Mouse (Mus musculus) midbrain, embryonic 16.5 days (tissue): Measurements from ENCODE around the gene Spryd4. TPM values are rescaled to one million over a fixed set of nuclear protein-coding genes. Genes with fewer than 3 reads are reported as not detected.
"Not testable (repeated sequence)": the region's sequence is repeated elsewhere in the genome, so short reads cannot be mapped to it uniquely, and the experiment has no call there.

ENCODE experiments used
- ATAC-seq: fragments of 200-750 bp; cut with Nextera tagmentation; 2 replicates; pipeline ENCODE4 v1.8.0; 2017; ENCODE audit warnings: moderate TSS enrichment
- H3K27ac ChIP-seq: fragments of 300-500 bp; sonication (generic); 2 replicates; pipeline ENCODE4 v1.5.1; 2014; ENCODE audit warnings: mild to moderate bottlenecking, low read length, mixed read lengths
- H3K27me3 ChIP-seq: fragments of 300-500 bp; sonication (generic); 2 replicates; pipeline ENCODE4 v1.6.1; 2014; ENCODE audit warnings: low read depth, low read length, mixed read lengths; ENCODE audit not compliant: control insufficient read depth, insufficient read depth
- H3K36me3 ChIP-seq: fragments of 300-500 bp; sonication (generic); 2 replicates; pipeline ENCODE4 v1.6.1; 2014; ENCODE audit warnings: mild to moderate bottlenecking, low read length, moderate library complexity, mixed read lengths; ENCODE audit not compliant: control insufficient read depth, insufficient read depth
- H3K4me1 ChIP-seq: fragments of 300-500 bp; sonication (generic); 2 replicates; pipeline ENCODE4 v1.6.1; 2014; ENCODE audit warnings: mild to moderate bottlenecking, low read length, mixed read lengths; ENCODE audit not compliant: control insufficient read depth, insufficient read depth
- H3K4me2 ChIP-seq: fragments of 300-500 bp; sonication (generic); 2 replicates; pipeline ENCODE4 v1.6.1; 2014; ENCODE audit warnings: mild to moderate bottlenecking, low read length, mixed read lengths
- H3K4me3 ChIP-seq: fragments of 300-500 bp; sonication (generic); 2 replicates; pipeline ENCODE4 v1.5.1; 2014; ENCODE audit warnings: low read depth, mild to moderate bottlenecking, low read length, moderate library complexity, mixed read lengths
- H3K9ac ChIP-seq: fragments of 300-500 bp; sonication (generic); 2 replicates; pipeline ENCODE4 v1.6.1; 2014; ENCODE audit warnings: low read depth, low read length, mixed read lengths
- H3K9me3 ChIP-seq: fragments of 300-500 bp; sonication (generic); replicated peaks from 2 replicates; pipeline ENCODE4 v1.6.1; 2014; ENCODE audit warnings: mild to moderate bottlenecking, low read length, mixed read lengths; ENCODE audit not compliant: control insufficient read depth, poor library complexity, severe bottlenecking
- WGBS: fragments of 180-500 bp; shearing (Covaris S2); extraction: QIAGEN DNeasy Blood & Tissue Kit; methylation state at CpG from one replicate; pipeline ENCODE4 v1.1.7; 2014; 5-methylcytosine and 5-hydroxymethylcytosine counted together
- polyA plus RNA-seq: library from polyadenylated mRNA; unstranded; fragments of >200 nt; fragmentation: Nextera tagmentation; extraction: Ambion mirVana; gene quantifications from 2 replicates; pipeline ENCODE4 v1.2.1, GENCODE M21; 2015

Gene Spryd4
- polyA plus RNA-seq, 1 experiment from 2014 or later: 22.1 TPM

DNA sequence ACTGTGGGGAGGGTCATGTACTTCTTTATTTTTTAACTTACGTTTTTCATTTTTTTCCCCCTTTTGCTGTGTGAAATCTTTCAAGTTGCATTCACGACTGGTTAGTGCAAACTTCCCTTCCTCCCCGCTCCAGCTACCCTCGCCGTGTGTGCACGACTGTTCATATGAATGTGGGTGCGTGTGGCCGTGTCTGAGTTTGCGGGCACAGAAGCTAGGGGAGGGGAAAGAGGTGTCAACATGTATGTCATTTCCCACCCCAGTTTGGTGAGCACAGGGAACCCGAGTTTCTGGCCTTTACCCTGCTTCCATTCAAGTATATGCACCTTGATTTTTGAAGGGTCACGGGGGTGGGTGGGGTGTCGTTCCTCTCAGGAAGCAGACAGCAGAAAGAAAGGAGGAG is 19.0 kb upstream of the Spryd4 start:
- H3K9me3 ChIP-seq: no peaks in the 10 kb centered on the region
- no peak for ATAC-seq
- peaks cover 9% of the 10 kb centered on the region for H3K4me1 ChIP-seq
- H3K27me3 ChIP-seq: no peaks in the 10 kb centered on the region
- no peak overlapping the region for H3K4me3 ChIP-seq
- no peak overlapping the region for H3K4me2 ChIP-seq
- 84% methylated on average over 12 of the region's 12 CpGs for WGBS
- no peaks in the 10 kb centered on the region for H3K36me3 ChIP-seq
- H3K9ac ChIP-seq: no peak overlapping the region
- H3K27ac ChIP-seq: no peak overlapping the region

DNA sequence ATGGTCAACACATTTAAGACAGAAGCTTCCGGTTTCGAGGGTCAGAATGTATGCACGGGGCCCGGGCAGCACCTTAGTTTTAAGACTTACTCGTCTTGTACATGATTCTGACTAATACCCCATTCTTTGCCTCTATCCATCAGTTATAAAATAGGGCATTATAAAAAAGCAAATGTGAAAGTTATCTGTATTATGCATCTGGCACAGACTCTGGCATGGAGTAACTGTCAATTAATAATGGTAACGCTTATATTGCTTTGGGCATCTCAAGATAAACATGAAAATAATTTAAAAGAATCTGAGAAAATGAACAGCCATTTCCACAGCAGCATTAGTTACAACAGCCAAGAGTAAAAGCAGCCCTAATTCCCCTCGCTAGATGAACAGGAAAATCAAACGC is 16.4 kb upstream of the Spryd4 start:
- H3K27me3 ChIP-seq: no peaks in the 10 kb centered on the region
- 91% methylated on average over 8 of the region's 8 CpGs for WGBS
- no peak for ATAC-seq

DNA sequence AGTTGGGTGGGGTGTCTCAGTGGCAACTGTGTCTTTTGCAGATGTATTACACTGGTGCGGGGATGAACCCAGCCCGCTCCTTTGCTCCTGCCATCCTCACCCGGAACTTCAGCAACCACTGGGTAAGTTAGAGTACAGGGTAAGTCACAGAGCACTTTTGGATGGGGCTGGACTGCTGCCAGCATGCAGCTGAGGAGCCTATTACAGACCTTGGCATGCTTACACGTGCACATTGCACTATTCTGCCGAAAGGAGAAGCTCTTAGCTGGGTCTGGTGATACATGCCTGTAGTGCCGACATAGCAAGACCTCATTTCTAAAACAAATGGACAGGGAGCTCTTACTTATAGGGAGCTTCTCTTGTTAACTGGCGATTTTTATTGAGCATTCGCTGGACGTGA is 16.0 kb upstream of the Spryd4 start:
- Histone ChIP-seq H3K36me3 (no peaks in the 10 kb centered on the region), H3K9me3 (no peaks in the 10 kb centered on the region), H3K27me3 (no peaks in the 10 kb centered on the region), H3K4me1 (peaks cover 6% of the 10 kb centered on the region), H3K9ac (no peak overlapping the region), H3K4me3 (no peak overlapping the region), H3K4me2 (no peak overlapping the region), H3K27ac (no peak overlapping the region)
- WGBS: 87% methylated on average over 9 of the region's 9 CpGs
- ATAC-seq: no peak

More for the DNA sequence above, 16.4 kb upstream of the Spryd4 start:
- Histone ChIP-seq H3K36me3 (no peaks in the 10 kb centered on the region), H3K4me3 (no peak overlapping the region), H3K27ac (no peak overlapping the region), H3K9ac (no peak overlapping the region), H3K9me3 (no peaks in the 10 kb centered on the region), H3K4me2 (no peak overlapping the region), H3K4me1 (peaks cover 9% of the 10 kb centered on the region)

DNA sequence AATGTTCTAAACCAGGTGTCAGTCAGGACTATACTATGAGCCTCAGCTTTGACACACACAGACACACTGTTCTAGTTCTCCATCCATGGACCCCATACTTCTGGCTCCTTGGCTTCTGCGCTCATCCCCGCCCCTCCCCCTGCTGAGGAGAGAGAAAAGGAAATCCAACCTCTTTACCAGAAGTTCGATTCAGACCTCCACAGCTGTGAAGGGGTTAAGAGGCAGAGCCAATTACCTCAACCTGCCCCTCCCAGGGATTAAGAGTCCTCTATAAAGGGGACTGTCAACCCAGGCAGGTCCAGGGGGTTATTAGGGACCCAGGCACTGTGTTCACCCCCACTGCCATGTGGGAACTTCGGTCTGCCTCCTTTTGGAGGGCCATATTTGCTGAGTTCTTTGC is 13.9 kb upstream of the Spryd4 start, which contains the start of gene Mip:
TSS of gene Mip (plus strand) at position 301 of the 400 bp plus-strand sequence.
- H3K4me2 ChIP-seq: no peak within 1 kb of the TSS
- H3K36me3 ChIP-seq: no peaks in the 10 kb centered on the region
- no peak for ATAC-seq
- no peak within 1 kb of the TSS for H3K9ac ChIP-seq
- no peaks in the 10 kb centered on the region for H3K4me1 ChIP-seq
- no peak within 1 kb of the TSS for H3K27ac ChIP-seq
- H3K27me3 ChIP-seq: no peaks in the 10 kb centered on the region
- WGBS: 34% methylated on average over 4 of the region's 4 CpGs
- H3K4me3 ChIP-seq: no peak within 1 kb of the TSS
- no peaks in the 10 kb centered on the region for H3K9me3 ChIP-seq

DNA sequence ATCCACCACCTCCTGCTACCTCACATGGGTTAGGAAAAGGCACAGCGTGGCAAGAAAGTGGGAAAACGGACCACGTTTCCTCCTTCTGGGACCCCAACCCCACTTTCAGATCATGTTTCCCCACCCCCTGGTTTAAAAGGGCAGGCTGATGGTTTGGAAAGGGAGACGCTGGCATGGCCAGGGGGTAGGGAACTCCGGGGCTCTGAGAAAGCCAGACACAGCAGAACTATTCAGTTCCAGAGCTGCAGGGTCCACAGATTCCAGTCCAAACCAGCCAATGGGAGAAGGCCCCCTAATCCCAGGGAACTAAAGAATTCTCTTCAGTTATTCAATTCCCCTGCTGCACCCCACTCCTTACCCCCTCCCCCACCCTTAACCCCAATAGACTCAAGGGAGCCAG is 13.5 kb upstream of the Spryd4 start:
- Histone ChIP-seq H3K4me3 (no peak overlapping the region), H3K27ac (no peak overlapping the region), H3K36me3 (no peaks in the 10 kb centered on the region), H3K4me2 (no peak overlapping the region), H3K4me1 (no peaks in the 10 kb centered on the region), H3K9me3 (no peaks in the 10 kb centered on the region), H3K27me3 (no peaks in the 10 kb centered on the region), H3K9ac (no peak overlapping the region)
- 42% methylated on average over 5 of the region's 5 CpGs for WGBS
- no peak for ATAC-seq

DNA sequence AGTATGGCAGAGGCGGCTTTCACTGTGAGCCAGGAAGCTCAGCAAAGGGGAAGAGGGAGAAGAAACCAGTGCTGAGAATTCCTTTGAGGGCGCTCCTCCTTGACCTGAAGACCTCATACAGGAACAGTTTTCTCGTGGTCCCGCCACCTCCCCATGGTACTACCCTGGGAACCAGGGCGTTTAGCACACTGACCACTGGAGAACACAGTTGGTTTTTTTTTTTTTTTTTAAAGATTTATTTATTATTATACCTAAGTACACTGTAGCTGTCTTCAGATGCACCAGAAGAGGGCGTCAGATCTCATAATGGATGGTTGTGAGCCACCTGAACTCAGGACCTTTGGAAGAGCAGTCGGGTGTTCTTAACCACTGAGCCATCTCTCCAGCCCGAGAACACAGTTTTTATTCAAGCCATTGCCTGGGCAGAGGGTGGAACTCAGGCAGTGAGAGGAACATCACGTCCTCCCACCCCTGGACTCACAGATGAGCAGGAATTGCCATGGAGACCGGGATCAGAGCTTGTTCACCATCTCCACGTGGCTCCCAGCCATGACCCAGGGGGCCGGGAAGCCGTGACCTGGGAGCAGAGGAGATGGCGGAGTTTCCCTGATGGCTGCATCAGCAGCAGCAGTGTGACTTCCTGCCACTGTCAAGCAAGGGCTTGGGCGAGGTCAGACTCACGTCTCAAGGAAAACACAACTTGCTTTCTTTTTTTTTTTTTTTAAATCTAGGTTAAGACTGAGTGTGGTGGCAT is 10.1 kb upstream of the Spryd4 start:
- no peaks in the 10 kb centered on the region for H3K4me1 ChIP-seq
- H3K27ac ChIP-seq: no peak overlapping the region
- H3K9me3 ChIP-seq: no peaks in the 10 kb centered on the region
- H3K27me3 ChIP-seq: no peaks in the 10 kb centered on the region
- H3K4me3 ChIP-seq: no peak overlapping the region
- WGBS: 65% methylated on average over 16 of the region's 16 CpGs
- no peak for ATAC-seq
- no peak overlapping the region for H3K4me2 ChIP-seq
- no peaks in the 10 kb centered on the region for H3K36me3 ChIP-seq
- no peak overlapping the region for H3K9ac ChIP-seq

DNA sequence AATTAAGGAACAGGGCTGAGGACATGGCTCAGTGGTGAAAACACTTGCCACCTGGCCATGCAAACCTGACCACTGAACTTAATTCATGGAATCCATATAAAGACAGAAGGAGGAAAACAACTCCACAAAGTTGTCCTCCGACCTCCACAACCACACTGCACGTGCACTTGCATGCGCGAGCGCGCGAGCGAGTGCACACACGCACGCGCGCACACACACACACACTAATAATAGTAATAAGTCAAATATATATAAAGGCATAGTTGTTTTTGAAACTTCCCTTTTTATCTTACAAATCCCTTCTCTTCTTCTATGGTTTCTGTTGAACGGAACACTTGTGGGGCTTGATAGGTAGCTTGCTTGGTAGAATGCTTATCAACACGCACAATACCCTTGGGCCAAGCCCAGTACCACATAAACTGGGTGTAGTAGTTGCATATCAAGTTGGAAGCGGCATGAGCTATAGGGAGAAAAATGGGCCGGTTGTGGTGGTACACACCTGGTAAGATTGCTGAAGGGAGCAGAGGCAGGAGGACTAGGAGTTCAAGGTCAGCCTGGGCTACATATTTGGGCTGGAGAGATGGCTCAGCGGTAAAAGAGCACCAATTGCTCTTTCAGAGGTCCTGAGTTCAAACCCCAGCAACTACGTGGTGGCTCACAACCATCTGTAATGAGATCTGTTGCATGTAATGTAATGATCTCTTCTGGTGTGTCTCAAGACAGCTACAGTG is 6.9 kb upstream of the Spryd4 start:
- H3K27me3 ChIP-seq: peaks cover 1% of the 10 kb centered on the region; the same call in 1 of the 2 replicates
- H3K4me2 ChIP-seq: no peak overlapping the region
- H3K4me3 ChIP-seq: no peak overlapping the region
- H3K9me3 ChIP-seq: no peaks in the 10 kb centered on the region
- 95% methylated on average over 18 of the region's 18 CpGs for WGBS
- no peaks in the 10 kb centered on the region for H3K4me1 ChIP-seq
- H3K27ac ChIP-seq: no peak overlapping the region
- no peak overlapping the region for H3K9ac ChIP-seq
- no peaks in the 10 kb centered on the region for H3K36me3 ChIP-seq
- no peak for ATAC-seq

DNA sequence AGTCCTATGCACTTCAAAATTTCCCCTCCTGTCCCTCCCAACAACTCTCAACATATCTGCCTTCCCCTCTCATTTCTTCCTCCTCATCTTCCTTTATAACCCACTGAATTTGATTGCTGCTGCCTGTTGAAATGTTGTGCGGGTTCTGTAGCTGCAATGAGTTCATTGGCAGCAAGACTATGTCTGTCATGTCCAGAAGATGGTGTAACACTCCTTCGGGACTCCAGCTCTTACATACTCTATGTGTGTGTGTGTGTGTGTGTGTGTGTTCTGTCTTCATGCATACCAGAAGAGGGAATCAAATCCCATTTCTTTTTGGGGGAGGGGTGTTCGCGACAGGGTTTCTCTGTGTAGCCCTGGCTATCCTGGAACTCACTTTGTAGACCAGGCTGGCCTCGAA is 3.4 kb upstream of the Spryd4 start:
- H3K27ac ChIP-seq: no peak overlapping the region
- WGBS: 89% methylated on average over 5 of the region's 5 CpGs
- H3K36me3 ChIP-seq: no peaks in the 10 kb centered on the region
- no peak for ATAC-seq
- no peaks in the 10 kb centered on the region for H3K9me3 ChIP-seq
- H3K4me2 ChIP-seq: no peak overlapping the region
- no peak overlapping the region for H3K4me3 ChIP-seq
- no peak overlapping the region for H3K9ac ChIP-seq
- H3K27me3 ChIP-seq: peaks cover 2% of the 10 kb centered on the region; the same call in 1 of the 2 replicates
- peaks cover 15% of the 10 kb centered on the region for H3K4me1 ChIP-seq

DNA sequence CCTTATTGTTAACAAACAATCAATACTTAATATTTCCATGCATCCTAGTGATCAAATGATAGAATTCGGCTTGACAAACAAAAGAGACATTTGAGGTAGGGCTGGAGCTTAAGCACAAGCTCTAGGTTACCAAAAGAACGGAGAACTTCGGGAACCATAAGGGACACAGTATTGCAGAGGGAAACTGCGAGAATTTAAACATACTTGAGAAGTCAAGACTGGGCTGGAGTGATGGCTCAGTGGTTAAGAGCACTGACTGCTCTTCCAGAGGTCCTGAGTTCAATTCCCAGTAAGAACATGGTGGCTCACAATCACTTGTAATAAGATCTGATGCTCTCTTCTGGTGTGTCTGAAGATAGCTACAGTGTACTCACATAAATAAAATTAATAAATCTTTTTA is 2.5 kb upstream of the Spryd4 start:
- peaks cover 15% of the 10 kb centered on the region for H3K4me1 ChIP-seq
- H3K4me3 ChIP-seq, H3K9ac ChIP-seq, H3K36me3 ChIP-seq, ATAC-seq, H3K27me3 ChIP-seq, H3K4me2 ChIP-seq, H3K9me3 ChIP-seq, H3K27ac ChIP-seq: not testable (repeated sequence)
- WGBS: 91% methylated on average over 4 of the region's 4 CpGs
